Mouse (Mus musculus) adrenal gland, postnatal 4 days (tissue): Measurements from ENCODE around the gene Ncbp2. TPM values are rescaled to one million over a fixed set of nuclear protein-coding genes. Genes with fewer than 3 reads are reported as not detected.
A peak's percentile ranks its signal among the peaks of the same experiment; 100 is the strongest.
"Not testable (repeated sequence)": the region's sequence is repeated elsewhere in the genome, so short reads cannot be mapped to it uniquely, and the experiment has no call there.

Experiments
- DNase-seq, 2 experiments: peaks; one replicate each; pipeline ENCODE4 v3.0.0; 2021 to 2022; ENCODE audit warnings: low spot score in 2 of 2, mixed read lengths in 2 of 2
- total RNA-seq, 2 experiments: library from RNA; stranded (reverse); gene quantifications; 2 replicates each; pipeline ENCODE4 v1.2.3; 2021

The Ncbp2 gene
- total RNA-seq, 2 experiments from 2014 or later, result 47.9 to 48.2 TPM

DNA sequence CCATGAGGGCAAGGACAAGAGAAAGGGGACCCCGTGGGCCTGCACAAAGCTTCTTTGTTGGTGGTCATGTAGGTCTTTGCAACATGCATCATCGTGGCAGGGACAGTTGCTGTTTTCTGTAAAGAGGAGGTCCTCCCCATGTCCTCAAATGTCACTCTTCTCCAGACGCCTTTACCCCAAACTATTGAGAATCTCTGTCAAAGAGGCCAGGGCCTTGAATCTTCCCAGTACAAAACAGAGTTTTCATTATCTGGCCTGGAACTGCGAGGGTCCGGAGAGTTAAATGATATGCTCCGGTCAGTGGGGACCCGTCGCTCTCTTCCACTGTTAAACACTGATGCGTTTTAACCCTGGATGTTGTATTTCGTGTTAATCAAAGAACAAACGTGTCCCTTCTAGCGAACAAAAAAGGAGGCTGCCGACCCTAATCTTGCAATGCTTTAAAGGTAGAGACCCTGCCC is 13.7 kb upstream of the Ncbp2 start:
- DNase-seq, result no peak

DNA sequence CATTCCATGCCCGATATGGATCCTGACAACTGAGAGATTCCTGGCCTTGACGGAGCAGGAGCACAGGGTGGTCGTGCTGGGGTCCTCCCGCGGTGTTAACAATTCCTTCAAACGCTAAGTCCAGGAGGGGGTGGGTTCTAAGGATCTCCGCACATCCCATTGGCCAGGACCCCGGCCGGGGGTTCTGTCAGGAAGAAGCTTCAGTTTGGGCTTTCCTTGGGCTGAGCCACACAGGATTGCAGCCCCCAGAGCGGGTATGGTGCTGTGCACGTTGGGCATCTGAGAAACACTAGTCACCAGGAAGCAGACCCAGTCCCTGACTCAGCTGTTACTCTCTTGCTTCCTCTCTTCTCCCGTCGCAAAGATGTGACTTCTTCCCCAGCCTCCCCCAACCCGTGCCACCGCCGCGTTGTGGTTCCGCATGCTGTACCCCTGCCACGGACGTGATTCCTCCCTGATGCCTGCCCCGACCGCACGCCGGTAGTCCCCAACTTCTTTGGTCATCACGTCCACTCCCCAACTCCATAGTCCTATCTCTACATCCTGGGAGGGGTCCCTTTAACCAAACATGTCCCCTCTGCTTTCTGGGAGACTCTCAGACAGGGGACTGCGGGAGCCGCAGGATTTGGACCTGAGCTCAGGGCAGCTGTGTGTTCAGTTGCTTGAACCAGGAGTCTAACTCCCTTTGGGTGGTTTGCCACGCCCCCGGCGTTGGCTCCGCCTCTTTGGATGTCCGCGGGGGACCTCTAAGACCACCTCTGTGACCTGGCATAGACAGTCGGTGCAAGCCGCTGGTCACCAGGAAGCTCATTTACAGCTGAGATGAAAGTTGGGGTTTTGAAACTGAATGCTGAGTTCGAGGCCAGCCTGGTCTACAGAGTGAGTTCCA is 13.0 kb upstream of the Ncbp2 start:
- no peak for DNase-seq

DNA sequence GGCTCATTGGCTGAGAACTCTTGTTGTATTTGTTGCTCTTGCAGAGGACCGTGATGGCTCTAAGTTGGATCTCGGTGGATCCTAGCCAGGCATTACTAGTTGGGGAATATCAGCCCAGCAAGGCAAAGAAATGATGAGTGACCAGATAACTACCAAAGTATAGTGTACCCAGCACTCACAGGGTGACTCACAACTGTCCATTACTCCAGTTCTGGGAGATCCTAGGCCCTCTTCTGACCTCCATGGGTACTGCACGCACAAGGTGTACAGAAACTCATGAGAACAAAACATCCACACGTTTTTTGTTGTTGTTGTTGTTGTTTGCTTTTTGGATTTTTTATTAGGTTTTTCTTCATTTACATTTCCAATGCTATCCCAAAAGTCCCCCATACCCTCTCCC is 11.7 kb upstream of the Ncbp2 start:
- no peak for DNase-seq

DNA sequence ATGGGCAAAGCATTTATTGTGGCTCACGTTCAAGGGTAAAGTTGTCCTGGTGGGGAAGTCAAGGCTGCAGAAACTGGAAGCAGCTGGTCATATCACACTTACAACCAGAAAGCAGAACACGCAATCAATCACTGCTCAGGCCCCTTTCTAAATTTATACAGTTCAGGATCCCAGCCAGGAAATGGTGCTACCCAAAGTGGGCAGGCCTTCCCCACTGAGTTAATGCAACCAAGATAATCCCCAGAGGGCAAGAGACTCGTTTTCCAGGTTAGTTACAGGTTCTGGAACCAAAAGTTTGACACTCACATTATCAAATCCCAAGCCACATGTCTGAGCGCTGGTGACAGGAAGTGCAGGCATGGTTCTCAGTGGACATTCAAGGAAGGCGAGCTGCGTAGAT is 9.5 kb upstream of the Ncbp2 start:
- DNase-seq, result no peak

DNA sequence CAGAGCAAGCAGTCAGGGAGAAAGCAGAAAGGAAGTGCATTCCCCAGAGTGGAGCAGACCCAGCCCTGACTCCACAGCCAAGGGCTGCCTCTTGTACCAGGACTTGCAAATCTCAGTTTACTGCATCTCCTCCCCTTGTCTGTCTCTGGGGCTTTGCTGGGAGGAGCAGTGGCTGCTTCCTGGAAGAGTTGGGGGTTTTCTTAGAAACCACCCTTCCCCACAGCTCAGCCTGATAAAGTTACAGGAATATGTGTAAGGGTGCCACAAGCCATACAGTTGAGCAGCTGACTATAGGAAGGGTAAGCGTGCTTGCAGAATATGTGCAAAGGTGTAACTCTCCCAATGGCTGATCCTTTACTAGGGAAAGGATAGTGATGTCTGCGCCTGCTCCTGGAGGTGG is 7.7 kb upstream of the Ncbp2 start:
- DNase-seq, result no peak

DNA sequence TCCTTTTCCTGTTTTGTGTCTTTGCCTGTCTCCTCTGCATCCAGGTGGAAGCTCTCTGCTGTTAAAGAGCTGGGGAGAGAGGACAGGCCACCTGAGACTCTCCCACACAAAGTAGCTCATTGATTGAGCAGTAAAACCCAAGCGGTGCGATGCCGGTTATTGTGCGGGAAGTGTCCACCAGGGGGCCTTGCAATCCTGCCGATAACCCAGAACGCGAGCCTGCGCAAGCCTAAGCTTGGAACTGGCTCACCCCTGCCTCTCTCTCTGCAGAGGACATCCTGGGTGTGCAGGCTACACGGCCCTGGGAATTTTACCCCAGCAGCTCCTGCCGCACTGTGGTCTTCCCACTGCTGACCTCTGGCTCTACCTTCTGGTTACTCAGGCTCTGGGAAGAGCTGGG is 4.3 kb upstream of the Ncbp2 start:
- peak; percentile 57 to 60 for DNase-seq

DNA sequence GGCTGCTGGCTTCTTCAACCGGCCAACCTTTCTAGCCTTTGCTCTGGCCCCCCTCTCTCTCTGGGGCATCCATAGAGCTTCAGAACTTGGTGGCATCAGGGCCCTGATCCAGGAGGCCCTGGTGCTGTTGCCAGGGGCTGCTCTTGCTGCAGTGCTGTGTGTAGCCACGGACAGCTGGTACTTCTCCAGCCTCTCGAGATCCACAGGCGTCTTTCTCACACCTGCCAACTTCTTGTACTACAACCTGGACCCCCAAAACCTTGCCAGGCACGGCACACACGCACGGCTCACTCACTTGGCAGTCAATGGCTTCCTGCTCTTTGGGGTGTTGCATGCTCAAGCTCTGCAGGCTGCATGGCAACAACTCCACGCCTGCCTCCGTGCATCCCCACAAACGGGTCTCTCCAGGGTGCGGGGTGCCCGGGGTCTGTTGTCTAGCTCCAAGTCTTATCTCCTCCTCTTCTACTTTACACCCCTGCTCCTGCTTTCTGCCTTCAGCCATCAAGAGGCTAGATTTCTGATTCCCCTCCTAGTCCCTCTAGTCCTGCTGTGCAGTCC is 3.5 kb upstream of the Ncbp2 start:
- no peak for DNase-seq

DNA sequence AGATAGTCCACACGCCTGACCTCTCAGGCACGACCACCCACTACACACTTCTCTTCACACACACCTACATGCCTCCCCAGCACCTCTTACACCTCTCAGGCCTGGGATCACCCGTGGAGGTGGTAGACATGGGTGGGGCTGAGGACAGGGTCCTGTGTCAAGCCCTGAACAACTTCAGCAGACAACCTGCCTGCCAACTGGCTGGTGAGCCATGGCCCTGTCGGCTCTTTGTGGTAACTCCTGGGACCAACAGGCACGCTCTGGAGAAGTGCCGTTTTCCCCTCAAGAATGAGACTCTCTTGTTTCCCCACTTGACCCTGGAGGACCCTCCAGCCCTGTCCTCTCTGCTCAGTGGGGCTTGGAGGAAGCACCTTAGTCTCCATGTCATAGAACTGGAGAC is 2.9 kb upstream of the Ncbp2 start:
- DNase-seq, result no peak

DNA sequence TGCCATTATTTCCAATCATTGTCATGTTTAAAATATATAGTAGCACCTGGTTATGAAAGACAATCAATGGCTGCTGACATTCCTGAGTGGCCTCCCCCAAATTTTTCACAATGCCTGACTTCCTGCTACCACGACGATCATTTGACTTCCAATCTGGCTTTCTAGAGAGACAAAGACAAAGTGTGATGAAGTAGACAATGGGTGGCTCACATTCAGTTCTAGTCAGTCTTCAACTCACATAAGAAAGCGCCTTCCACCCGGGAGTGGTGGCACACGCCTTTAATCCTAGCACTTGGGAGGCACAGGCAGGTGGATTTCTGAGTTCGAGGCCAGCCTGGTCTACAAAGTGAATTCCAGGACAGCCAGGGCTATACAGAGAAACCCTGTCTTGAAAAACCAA is 2.3 kb upstream of the Ncbp2 start:
- DNase-seq, result not testable (repeated sequence)

DNA sequence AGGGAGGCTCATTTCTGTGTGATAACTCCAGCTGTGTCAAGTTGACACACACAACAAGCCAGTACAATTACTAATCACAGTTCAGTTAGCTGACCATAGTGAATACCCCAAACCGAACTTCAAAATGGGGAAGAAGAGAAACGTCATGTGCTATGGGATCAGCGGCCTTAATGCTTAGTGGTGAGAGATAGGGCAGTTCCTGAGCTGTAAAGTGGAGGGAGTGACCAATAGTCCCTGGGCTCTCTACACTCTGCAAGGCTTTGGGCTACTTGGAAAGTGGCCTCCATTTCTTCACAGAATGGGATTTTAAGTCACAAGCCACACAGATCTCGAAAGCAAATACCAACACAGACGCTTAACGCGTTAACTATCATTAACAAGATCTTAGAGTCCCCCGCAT is 980 bp upstream of the Ncbp2 start:
- DNase-seq, result no peak

DNA sequence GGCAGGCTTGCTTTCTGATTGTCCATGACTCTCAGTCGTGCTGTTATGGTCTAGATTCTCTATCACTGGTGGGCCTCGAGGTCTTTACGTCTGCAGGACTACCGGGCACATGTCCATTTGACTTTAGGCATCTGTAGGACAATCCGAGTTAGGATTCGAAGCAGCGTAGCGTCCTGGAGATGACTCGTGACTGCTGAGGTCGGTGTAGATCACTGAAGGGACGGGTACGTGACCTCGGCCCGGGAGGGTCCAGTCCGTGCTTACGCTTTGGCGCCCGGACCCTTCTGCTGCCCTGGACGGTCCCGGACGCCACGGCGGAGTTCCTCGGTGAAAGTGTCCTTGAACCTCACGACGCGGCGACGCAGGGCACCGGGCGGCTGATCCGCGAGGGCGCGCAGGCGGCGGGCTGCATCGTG is 404 bp upstream of the Ncbp2 start:
- no peak for DNase-seq

DNA sequence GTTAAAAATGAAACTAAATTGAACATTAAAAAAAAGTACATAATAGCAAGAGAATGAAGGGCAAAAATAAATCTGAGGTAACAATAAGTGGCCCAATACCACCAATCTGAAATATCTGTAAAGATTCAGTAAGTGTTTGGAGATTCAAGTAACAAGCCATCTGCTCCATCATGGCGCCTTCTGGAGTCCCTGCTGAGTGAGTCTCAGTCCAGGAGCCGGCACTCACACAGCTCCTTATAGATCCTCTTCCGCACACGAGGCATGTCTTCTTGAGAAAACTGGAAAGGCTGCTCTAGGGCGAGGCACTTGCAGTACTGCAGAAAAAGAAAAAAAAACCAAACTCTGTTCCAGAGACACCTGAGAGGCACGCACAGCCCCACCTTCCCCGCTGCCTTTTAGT is 14.9 kb downstream of the Ncbp2 start:
- no peak for DNase-seq

DNA sequence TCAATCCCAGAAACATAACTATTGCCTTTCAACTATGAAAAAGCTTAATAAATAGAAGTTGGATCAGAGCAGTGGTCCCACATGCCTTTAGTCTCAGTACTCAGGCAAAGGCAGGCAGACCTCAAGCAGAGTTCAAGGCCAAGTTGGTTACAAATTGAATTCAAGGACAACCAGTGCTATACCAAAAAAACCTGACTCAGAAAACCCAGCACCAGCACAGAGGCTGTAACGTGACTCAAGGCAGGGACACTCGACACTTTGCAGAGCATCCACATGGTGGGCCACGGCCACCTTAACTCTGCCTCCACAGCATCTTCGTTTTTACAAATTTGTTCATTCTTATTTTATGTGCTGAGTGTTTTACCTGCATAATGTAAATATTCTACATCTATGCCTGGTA is 26.9 kb downstream of the Ncbp2 start:
- no peak for DNase-seq

DNA sequence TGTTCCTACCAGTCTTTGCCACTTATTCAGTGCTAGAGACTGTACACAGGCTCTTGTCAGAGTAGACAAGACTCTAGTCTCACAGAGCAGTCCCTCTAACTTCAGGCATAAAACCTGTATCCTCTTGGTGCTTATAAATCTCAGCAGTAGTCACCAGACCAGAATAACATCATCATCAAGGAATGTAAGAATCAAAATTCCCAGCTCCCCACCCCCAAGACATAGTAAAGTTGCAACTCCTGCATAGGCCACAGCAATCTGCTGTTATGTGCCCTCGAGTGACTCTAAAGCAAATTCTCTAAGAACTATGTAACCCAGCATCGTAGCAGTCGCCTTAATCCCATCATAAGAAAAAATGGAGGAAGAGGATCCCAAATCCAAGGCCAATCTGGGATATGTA is 31.2 kb downstream of the Ncbp2 start:
- DNase-seq, result no peak

DNA sequence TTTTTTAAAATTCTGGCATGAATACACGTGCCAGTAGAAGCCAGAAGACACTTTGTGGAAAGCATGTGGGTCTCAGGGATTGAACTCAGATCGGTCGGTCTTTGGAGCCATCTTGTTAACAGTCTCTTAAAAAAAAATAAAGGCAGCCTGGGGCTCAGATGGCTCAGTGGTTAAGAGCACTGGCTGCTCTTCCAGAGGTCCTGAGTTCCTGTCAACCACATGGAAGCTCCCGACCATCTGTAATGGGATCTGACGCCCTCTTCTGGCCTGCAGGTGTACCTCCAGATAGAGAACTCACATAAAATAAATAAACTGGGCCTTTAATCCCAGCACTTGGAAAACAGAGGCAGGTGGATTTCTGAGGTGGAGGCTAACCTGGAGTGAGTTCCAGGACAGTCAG is 32.6 kb downstream of the Ncbp2 start:
- DNase-seq, result no peak

DNA sequence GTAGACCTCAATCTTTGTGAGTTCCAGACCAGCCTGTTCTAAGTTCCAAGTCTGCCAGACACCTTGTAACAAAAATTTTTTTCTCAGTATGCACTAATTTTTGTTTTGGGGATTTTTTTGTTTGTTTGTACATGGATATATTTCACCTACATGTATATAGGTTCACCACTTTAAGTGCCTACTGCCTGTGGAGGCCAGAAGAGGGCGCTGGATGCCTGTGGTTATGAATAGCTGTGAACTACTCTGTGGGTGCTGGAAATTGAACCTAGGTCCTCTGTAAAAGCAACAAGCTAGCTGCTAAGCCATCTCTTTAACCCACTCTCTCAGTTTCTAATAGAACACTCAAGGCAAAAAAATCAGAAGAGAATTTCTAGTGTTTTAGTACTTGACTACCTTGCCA is 43.7 kb downstream of the Ncbp2 start:
- DNase-seq, result no peak

DNA sequence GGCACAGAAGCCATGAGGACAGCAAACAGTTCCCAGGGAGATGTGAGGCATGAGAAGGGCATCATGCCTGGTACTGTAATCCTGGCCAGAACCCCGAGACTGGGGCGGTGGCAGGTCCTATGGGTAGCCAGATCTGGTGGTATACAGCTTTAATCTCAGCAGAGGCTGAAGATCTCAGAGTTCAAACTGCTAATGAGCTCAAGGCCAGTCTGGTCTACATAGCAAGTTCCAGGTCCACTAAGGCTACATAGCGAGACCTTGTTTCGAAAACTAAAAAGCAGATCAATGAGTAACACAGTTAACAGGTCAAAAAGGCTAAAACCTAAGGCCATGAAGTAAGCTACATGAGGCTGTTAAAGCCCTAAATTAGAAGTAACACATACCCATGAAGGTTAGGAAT is 44.9 kb downstream of the Ncbp2 start:
- DNase-seq, result no peak

DNA sequence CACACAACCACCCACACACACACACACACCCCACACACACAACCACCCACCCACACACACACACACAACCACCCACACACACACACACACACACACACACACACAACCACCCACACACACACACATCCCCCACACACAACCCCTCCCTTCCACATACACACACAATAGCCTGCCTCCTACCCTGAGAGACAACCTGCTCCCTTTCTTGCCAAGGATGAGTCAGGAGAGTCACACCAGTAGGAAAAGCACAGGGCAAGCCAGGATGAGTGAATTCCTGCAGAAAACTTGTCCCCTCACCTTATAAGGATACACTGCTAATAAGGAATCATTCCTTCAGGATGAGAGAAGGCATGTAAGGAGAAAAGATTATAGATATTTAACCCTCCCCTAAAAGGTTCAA is 45.6 kb downstream of the Ncbp2 start:
- DNase-seq, result no peak

DNA sequence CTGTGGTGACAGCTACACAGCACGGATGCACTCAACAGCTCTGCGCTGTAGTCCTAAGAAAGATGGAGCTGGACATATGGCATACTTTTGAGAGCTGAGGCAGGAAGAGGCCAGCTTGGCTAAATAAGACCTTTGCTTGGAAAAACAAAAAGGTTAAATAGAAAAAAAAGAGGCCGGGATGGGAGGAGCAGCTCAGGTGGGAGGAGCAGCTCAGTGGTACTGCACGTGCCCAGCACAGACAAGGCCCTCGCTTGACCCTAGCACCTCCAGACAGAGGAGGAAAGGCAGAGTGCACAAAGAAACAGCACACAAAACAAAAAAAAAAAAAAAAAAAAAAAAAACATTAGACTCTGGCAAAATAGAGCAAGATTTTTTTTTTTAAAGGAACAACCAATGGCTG is 48.1 kb downstream of the Ncbp2 start:
- no peak for DNase-seq

DNA sequence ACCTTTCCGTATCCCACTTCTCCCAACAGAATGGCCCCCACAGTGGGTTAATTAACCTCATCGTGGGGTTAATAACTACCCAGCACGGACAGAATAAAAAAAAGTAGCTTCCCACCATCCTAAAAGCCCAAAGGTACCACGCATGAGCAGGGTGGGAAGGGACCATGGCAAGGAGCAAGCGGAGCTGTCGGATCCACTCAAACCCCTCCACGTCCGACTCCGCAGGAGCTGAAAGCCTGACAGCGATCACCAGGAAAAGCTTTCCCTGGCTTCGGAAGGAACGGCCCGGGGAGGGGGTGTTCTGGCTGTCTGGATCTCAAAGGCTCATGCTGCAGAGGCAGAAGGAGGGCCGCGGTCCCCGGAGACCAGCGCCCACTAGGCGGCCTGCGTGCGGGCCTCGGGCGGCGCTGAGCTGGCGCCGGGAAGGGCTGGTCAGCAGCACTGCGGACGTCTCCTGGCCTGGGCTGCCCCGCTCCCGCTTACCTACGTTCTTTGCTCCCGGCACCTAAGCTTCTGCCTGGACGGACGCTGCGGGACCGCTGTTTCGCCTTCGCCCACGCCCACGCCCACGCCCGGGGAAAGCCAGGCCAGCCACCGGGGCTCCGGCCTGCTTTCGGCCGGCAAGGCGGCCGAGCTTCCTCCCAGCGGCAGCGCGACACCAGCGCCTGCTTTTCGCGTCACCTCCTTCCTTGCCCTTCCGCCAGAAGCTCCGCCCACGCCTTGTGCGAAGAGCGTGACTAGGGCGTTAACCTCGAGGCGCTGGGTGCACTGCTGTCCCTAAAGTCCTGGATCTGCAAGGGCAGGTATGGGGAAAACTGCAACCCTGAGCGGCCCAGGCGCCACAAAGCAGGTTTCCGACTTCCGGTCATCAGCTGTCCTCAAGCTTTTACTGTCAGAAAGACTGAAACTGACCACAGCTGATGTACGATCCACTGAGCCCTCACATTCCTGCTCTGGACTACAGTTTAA is 54.5 kb downstream of the Ncbp2 start, which contains the start of gene Senp5:
TSS of gene Senp5 (minus strand) at position 779 of the 969 bp plus-strand sequence.
- DNase-seq, result peak; percentile 60 to 80

DNA sequence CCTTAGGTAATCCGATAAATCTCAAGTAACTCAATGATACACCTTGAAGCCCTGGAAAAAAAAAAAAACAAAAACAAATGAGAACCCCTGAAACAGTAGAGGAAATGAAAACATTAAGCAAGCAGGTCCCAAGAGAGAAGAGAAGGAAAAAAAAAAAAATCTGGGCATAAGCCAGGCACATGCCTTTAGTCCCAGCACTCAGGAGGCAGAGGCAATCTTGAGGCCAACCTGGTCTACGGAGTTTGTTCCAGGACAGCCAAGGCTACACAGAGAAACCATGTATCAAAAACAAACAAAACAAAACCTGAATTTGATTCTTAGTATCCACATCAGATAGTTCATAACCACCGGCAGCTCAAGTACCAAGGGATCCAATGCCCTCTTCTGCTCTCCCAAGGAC is 56.4 kb downstream of the Ncbp2 start:
- no peak for DNase-seq
